Mouse (Mus musculus) right cerebral cortex, postnatal 14 days (tissue): ENCODE results near the gene Gm20388.
"Not testable (repeated sequence)": the region's sequence is repeated elsewhere in the genome, so short reads cannot be mapped to it uniquely, and the experiment has no call there.

ENCODE experiments used
- DNase-seq: peaks from one replicate; pipeline ENCODE4 v3.0.0; 2022

Gene Gm20388

GRCm38 (mm10) chr8:123503801-123504467 lies 3593.3 kb downstream of the Gm20388 start:
- DNase-seq: no peak

DNA sequence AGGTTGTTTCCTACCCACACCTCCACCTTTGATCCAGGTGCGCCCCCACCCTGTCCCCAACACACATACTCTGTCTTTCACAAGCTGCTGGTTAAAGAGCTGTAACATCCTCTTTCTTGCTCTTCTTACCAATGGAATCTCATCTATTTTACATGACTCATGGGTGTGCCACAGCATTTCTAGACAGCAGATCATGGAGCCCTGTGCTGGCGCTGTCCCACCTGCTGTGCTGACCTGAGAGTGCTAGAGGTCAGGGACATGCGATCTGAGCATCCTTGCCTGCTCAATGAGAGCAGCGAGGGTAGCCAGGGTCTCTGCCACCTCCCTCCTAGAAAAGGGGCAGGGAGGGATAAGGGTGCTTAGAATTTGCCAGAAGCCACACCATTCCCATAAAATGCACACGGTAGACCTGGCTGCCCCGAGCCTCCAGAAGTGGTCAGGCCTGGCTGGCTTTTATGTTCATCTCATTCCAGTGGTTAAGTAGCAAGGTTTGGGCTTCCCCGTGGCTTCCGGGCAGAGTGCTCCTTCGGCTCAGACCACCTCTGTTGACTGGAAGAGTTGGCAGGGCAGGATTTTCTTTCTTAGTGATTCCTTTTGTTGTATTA lies 3594.1 kb downstream of the Gm20388 start:
- no peak for DNase-seq

- DNase-seq: no peak
Measured at GRCm38 (mm10) chr8:123505267-123505666, 3594.6 kb downstream of the Gm20388 start.

DNA sequence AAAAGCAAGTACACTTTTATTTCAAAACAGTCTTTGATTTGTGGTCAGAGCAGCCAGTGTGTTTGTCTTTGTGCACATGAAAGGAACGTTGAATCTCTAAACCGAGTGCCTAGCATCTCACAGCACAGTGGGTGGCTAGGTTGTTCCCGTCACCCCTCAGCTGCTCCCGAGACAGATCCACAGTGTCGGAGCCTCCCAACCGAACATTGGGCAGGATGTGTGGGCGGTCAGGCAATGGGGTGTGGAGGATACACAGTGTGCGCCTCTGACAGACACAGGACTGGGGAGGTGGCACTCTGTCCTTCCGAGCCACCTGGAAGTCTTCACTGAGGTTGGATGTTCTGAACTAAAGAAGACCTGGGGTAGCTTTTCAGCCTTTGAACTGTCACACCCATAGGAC lies 3595.1 kb downstream of the Gm20388 start:
- no peak for DNase-seq

GRCm38 (mm10) chr8:123507153-123507552 lies 3596.5 kb downstream of the Gm20388 start:
- DNase-seq: no peak

GRCm38 (mm10) chr8:123510819-123511218 lies 3600.2 kb downstream of the Gm20388 start:
- no peak for DNase-seq

DNA sequence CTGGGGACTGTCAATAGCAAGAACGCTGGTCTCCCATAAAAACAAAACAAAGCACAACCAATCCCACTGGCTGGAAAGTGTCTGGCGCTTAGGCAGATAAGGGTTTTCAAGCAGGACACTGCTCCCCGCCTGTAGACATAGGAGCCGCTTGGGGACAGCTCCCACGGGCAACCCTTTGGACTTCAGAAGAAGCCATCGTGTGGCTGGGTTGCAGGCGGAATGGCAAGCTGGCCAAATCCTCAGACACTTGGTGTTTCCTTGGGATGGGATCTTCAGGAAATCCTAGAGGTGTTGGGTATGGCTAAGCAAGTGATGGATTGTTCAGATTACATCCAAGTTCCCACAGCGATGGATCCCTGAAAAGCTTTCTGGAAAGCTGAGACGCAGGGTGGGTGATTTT lies 3603.5 kb downstream of the Gm20388 start:
- DNase-seq: no peak

DNA sequence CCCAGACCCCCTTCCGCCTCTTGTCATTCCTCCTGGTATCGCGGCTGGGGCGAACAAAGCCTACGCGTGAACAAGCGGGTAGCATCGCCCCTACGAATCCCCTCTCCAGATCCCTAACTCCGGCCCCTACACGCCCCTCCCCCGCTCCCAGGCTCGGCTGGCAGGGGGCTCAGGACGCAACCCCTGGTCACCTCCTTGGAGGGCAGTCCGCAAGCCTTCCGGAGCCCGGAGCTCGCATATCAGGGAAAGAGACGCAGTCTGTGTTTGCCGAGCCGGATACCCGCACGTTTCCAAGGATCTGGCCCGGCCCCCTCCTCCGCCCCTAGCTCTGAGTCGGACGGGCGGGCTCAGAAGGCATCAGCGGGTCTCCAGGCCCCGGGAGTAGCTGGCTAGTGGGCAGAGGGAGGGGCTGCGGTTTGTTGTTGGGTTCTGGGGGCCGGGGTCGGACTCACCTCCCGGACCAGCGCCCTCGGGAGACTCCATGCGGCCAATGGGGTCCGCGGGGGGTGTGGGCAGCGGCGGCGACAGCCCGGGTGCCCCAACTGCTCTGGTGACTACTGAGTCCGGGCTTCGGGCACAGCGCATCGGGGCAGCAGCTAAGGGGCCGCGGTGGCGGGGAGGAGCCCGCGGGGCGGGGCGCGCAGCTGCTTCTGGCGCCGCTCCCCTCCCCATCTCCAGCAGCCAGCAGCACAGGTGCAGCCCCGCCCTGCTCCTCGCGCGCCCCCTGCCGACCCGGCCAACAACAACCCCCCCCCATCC lies 3604.3 kb downstream of the Gm20388 start, which contains the start of gene Dbndd1:
Gene Dbndd1 (minus strand): TSS at position 683 of the 759 bp plus-strand sequence.
- DNase-seq: peak; percentile 66

DNA sequence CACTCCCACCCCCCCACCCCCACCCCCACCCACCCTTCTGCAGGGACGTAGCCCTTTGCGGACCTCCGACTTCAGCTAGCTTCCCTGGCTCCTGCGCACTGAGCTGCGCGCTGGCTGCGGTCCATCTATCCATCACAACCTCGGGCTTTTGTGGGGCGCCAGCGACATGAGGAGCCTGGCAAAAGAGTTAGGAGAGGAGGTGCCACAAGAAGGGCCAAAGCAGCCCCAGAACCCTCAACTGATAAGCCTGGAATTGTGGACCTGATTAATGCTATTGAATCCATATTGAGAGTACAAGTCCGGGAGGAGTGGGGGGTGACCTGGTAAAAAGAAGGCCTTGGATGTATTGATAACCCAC lies 3604.9 kb downstream of the Gm20388 start:
- DNase-seq: no peak

DNA sequence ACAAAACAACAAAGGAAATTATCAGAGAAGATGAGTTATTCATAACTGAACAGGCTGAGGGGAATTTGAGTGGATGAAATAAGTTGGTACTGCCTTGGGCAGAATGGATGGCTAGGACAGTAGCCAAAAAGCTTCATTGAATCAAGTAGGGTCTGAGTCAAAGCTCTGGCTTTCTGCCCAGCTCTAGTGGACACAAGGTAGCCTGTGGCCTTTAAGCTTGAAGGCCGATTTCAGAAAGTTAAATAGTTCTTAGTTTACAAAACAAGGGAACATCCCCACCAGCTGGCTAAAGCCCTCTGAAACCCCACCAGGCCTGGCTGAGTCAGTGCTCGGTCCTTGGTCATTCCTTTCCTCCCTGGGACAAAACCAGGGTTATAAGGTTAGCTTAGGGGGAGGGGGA lies 3606.0 kb downstream of the Gm20388 start:
- DNase-seq: no peak

DNA sequence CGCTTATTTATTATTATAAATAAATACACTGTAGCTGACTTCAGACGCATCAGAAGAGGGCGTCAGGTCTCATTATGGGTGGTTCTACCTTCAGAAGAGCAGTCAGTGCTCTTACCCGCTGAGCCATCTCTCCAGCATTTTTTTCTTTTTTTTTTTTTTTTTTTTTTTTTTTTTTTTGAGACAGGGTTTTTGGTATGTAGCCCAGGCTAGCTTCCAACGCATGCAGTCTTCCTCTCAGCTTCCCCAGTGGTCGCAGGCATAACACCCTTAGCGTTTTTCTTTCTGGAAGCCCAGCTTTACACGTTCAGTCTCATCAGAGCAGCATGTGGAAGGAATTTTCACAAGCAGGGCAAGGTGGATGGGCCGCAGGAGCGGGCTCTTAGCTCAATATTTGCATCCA lies 3607.5 kb downstream of the Gm20388 start:
- DNase-seq: no peak

GRCm38 (mm10) chr8:123518667-123519066 lies 3608.0 kb downstream of the Gm20388 start, which contains the start of gene Gas8:
Gas8 (plus strand) TSS chr8:123518834.
- DNase-seq: peak; percentile 92

- not testable (repeated sequence) for DNase-seq
Measured at GRCm38 (mm10) chr8:123520048-123520447, 3609.4 kb downstream of the Gm20388 start.

- DNase-seq: no peak
Measured at GRCm38 (mm10) chr8:123527720-123528489, 3617.3 kb downstream of the Gm20388 start.

- no peak for DNase-seq
Measured at GRCm38 (mm10) chr8:123536242-123536989, 3625.8 kb downstream of the Gm20388 start.

GRCm38 (mm10) chr8:123536990-123537380 lies 3626.3 kb downstream of the Gm20388 start:
- DNase-seq: no peak

- not testable (repeated sequence) for DNase-seq
Measured at GRCm38 (mm10) chr8:123537641-123538040, 3627.0 kb downstream of the Gm20388 start.

DNA sequence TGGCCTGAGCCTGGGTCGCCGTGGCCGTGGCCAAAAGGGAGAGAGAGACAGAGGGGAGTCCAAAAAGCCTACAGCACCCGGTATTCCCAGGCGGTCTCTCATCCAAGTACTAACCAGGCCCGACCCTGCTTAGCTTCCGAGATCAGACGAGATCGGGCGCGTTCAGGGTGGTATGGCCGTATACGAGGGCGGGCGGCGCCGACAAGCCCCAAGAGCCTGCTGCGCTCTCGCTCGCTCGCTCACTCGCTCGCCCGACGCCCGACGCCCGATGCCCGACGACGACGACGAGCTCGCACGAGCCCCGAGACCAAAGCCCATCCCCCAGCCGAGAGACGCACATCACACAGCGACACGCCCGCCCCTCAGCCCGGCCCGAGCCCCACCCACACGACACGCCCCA lies 3653.6 kb downstream of the Gm20388 start:
- not testable (repeated sequence) for DNase-seq

- DNase-seq: peak; percentile 5
Measured at GRCm38 (mm10) chr8:123575386-123575785, 3664.7 kb downstream of the Gm20388 start.

- peak; percentile 1 for DNase-seq
Measured at GRCm38 (mm10) chr8:123600666-123601172, 3690.1 kb downstream of the Gm20388 start.

GRCm38 (mm10) chr8:123601457-123601856 lies 3690.8 kb downstream of the Gm20388 start:
- DNase-seq: not testable (repeated sequence)

DNA sequence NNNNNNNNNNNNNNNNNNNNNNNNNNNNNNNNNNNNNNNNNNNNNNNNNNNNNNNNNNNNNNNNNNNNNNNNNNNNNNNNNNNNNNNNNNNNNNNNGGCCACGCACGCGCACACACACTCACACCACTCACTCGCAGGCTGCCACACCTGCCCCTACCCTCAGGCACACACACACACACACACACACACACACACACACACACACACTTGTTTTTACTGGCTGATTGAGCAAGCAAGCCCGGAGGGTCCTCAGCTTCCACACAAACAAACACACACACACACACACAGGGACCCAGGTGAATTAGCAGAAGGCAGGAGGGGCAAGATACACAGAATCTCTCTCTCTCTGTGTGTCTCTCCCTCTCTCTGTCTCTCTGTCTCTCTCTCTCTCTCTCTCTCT lies 3702.0 kb downstream of the Gm20388 start:
- DNase-seq: not testable (repeated sequence)
